ENCODE assay signal across 8 mouse cellular contexts in genomic region chr13:28531534-28531999, GRCm38 (mm10).
DNase-seq lines count a peak whose midpoint lies in the region; ATAC-seq lines count a peak whose summit lies in the region.

No protein-coding gene starts in this region.

- no peak overlapping the region for H3K4me3 ChIP-seq in heart, embryonic 15.5 days

- H3K27me3 ChIP-seq in heart, embryonic 15.5 days, result no peaks in the 10 kb centered on the region

- no peaks in the 10 kb centered on the region for H3K9me3 ChIP-seq in heart, embryonic 15.5 days (replicated peaks)

- H3K4me2 ChIP-seq in heart, embryonic 15.5 days, result no peak overlapping the region

- peak overlapping the region; percentile 69 for H3K27ac ChIP-seq in heart, embryonic 15.5 days

- no peaks in the 10 kb centered on the region; the same call in 1 of the 2 replicates for H3K36me3 ChIP-seq in heart, embryonic 15.5 days

- DNase-seq in heart, adult 8-10 months (ENCODE audit: low spot score), result peak; percentile 28
- DNase-seq in heart, postnatal 4 days, result no peak
- DNase-seq in adipocyte (ENCODE audit: low spot score), result peak; percentile 61
- DNase-seq in kidney, postnatal 36 days, result peak; percentile 45 to 57
- DNase-seq in yolk sac, embryonic 10.5 days (ENCODE audit: low spot score), result no peak
- no peak for DNase-seq in left cerebral cortex, adult 9 months (ENCODE audit: low spot score in 2 of 2)

- no peak overlapping the region for H3K9ac ChIP-seq in heart, embryonic 15.5 days

- 61% methylated on average over 5 of the region's 5 CpGs for WGBS in heart, embryonic 15.5 days

- H3K4me1 ChIP-seq in heart, embryonic 15.5 days (replicated peaks), result peaks cover 28% of the 10 kb centered on the region

- 0 out of 2 replicates have a peak, but pooled peaks have one; percentile 35 for ATAC-seq in heart, embryonic 15.5 days (replicated peaks; ENCODE audit: insufficient number of reproducible peaks, insufficient read depth, low FRiP score, low read depth)
- no peak for ATAC-seq in cerebellum, adult (ENCODE audit: insufficient number of reproducible peaks, low FRiP score, low TSS enrichment)

Comparison
In these comparisons a context has a peak if more than half of its experiments do, and no peak if none do; other contexts are left out.
1. DNase-seq: peak in heart, adult 8-10 months (single experiment), adipocyte (single experiment) and kidney, postnatal 36 days (2 of 2); none in heart, postnatal 4 days (single experiment), yolk sac, embryonic 10.5 days (single experiment) and left cerebral cortex, adult 9 months (0 of 2).